Mouse (Mus musculus): ENCODE measurements around the gene Tas2r114.

Tas2r114 gene

GRCm38 (mm10) chr6:131689963-131690362 is at the start of gene Tas2r114:
Gene Tas2r114, minus strand, starts transcription at chr6:131690063.
- no peak for DNase-seq

GRCm38 (mm10) chr6:131712803-131713202 is 22.9 kb upstream of the Tas2r114 start:
- DNase-seq: no peak

GRCm38 (mm10) chr6:131687395-131687794 is 2.5 kb downstream of the Tas2r114 start, which contains the start of gene Tas2r105:
Gene Tas2r105, minus strand, starts transcription at chr6:131687495.
- DNase-seq: no peak

GRCm38 (mm10) chr6:131685644-131686043 is 4.2 kb downstream of the Tas2r114 start, which contains the start of gene Tas2r104:
Gene Tas2r104, minus strand, starts transcription at chr6:131685744.
- DNase-seq: no peak

- DNase-seq: no peak
Measured at GRCm38 (mm10) chr6:131678786-131679185, 11.1 kb downstream of the Tas2r114 start, which contains the start of gene Tas2r106. Gene Tas2r106, minus strand, starts transcription at chr6:131678886.

GRCm38 (mm10) chr6:131660049-131660448 is 29.8 kb downstream of the Tas2r114 start, which contains the start of gene Tas2r107:
Gene Tas2r107, minus strand, starts transcription at chr6:131660149.
- DNase-seq: no peak
